Mouse (Mus musculus): ENCODE data around the gene Rnf41.

Gene Rnf41

DNA sequence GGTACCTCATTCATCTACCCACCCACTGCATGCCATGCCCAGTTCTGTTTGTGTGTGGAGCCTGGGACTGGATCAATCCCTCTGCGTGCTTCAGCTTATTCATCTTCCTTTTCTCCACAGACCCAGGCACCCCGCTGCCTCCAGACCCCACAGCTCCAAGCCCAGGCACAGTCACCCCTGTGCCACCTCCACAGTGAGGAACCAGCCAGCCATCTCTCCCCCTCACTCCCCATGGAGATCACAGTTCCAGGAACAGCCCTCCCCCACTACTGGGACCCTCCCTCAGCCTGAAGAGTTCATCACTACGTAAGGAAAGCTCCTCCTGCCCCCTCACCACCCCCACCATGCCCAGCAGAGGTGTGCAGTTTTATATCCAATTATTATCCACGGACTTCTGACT is 77.3 kb downstream of the Rnf41 start:
- peak; percentile 29 for DNase-seq

DNA sequence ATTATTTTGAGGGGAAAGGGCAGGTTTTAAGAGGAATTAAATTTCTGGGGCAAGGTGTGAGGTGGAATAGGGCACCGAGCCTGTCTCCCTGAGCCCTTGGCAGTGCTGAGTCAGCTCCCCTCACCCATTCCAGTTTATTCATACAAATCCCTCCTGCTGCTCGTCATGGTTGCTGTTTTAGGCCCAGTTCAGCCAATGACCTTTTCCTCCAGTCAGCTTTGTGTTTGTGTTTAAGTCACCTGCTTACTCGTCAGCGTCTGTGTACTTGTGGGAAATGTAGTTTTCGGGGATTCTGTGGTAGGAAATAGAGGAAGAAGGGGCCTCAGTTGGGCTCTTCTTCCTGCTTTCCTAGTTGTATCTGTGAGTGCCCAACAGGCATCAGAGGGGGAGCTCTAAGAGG is 77.9 kb downstream of the Rnf41 start:
- DNase-seq: peak; percentile 45

DNA sequence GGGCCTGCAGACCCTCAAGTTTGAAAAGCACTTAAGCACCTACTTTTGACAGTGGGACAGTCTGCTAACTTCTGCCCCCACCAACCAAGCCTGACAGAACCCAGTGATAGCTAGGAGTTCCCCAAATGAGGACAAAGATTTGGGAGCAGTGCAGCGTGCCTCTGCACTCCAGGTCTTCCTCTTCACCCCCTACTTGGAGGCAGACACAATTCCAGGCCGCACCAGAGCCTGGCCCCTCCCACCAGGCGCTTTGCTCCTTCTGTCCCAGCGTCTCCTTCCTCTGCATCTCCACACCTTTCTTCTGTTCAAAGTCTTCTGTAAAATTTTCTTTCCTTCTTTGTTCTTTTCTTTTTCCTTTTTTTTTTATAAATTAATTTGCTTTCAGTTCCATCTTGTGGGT is 78.3 kb downstream of the Rnf41 start:
- DNase-seq: no peak

DNA sequence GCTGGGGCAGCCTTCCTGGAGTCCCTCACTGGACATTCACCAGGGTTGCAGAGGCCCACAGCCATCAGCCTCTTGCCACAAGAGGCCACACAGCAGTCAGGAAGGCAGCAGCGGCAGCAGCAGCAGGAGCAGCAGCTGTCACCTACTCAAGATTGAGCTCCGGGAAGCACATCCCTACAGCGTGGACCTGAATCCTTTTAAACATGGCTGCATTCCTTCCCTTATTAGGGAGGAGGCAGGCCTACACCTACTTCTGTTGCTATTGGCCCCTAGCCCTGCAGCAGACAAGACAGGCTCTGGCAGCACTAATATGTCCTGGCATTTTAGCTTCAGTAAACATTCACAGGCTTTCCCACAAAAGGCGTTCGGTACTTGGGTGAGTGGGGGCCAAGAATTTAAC is 78.8 kb downstream of the Rnf41 start:
- DNase-seq: peak; percentile 46

DNA sequence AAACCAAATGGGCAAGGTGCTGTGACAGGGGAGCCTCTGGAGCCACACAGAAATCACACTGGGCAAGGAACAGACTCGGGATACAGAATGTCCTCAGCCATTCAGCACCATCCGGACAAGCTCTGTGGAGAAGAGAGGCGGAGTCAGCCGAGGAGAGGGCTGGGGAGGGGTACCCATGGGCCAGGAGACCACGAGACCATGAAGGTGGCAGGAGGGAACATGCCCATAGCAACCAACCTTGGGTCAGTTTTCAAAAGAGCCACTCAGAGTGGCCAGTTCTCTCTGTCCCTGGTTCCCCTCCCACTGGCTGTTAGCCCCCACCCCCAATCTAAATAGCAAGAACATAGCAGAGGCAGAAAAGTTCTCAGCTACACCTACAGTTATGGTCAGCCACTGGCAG is 79.5 kb downstream of the Rnf41 start:
- peak; percentile 34 for DNase-seq

Measured in cerebellum, adult 9-10 months (tissue).